Mouse (Mus musculus) forebrain, embryonic 14.5 days (tissue): ENCODE data around the gene Cdc42. TPM values are rescaled to one million over a fixed set of nuclear protein-coding genes. Genes with fewer than 3 reads are reported as not detected.
A peak's percentile ranks its signal among the peaks of the same experiment; 100 is the strongest.

ENCODE experiments used
- ATAC-seq: fragments of 200-750 bp; cut with Nextera tagmentation; 2 replicates; pipeline ENCODE4 v1.8.0; 2017; ENCODE audit warnings: mild to moderate bottlenecking, moderate library complexity
- DNase-seq: peaks from one replicate; pipeline ENCODE4 v3.0.0-alpha.2; 2015; ENCODE audit warnings: low spot score
- H3K27ac ChIP-seq: fragments of 300-500 bp; sonication (generic); 2 replicates; pipeline ENCODE4 v1.5.1; 2014; ENCODE audit warnings: low read depth, mild to moderate bottlenecking, control low read depth, low read length, moderate library complexity
- H3K27me3 ChIP-seq: fragments of 300-500 bp; sonication (generic); replicated peaks from 2 replicates; pipeline ENCODE4 v1.6.1; 2014; ENCODE audit warnings: low read length, control low read depth, mixed read lengths; ENCODE audit not compliant: control insufficient read depth, insufficient read depth
- H3K36me3 ChIP-seq: fragments of 300-500 bp; sonication (generic); 2 replicates; pipeline ENCODE4 v1.6.1; 2014; ENCODE audit warnings: low read length, control low read depth; ENCODE audit not compliant: control insufficient read depth, insufficient read depth
- H3K4me1 ChIP-seq: fragments of 300-500 bp; sonication (generic); 2 replicates; pipeline ENCODE4 v1.6.1; 2014; ENCODE audit warnings: antibody characterized with exemption, low read length, control low read depth; ENCODE audit not compliant: control insufficient read depth, insufficient read depth
- H3K4me2 ChIP-seq: fragments of 300-500 bp; sonication (generic); 2 replicates; pipeline ENCODE4 v1.6.1; 2014; ENCODE audit warnings: mild to moderate bottlenecking, control low read depth, low read length
- H3K4me3 ChIP-seq: fragments of 300-500 bp; sonication (generic); 2 replicates; pipeline ENCODE4 v1.5.1; 2014; ENCODE audit warnings: low read depth, low read length, control low read depth
- H3K9ac ChIP-seq: fragments of 300-500 bp; sonication (generic); 2 replicates; pipeline ENCODE4 v1.6.1; 2014; ENCODE audit warnings: mild to moderate bottlenecking, low read length, control low read depth, moderate library complexity
- H3K9me3 ChIP-seq: fragments of 300-500 bp; sonication (generic); replicated peaks from 2 replicates; pipeline ENCODE4 v1.6.1; 2016; ENCODE audit warnings: low read length, control low read depth, mixed read lengths; ENCODE audit not compliant: control insufficient read depth
- WGBS: fragments of 180-500 bp; shearing (Covaris S2); extraction: QIAGEN DNeasy Blood & Tissue Kit; methylation state at CpG from one replicate; pipeline ENCODE4 v1.1.7; 2014; 5-methylcytosine and 5-hydroxymethylcytosine counted together
- polyA plus RNA-seq: library from polyadenylated mRNA; unstranded; fragments of >200 nt; fragmentation: Nextera tagmentation; extraction: Ambion mirVana; gene quantifications from 2 replicates; pipeline ENCODE4 v1.2.1, GENCODE M21; 2014

The Cdc42 gene
- polyA plus RNA-seq, 1 experiment from 2014 or later = 928 TPM

DNA sequence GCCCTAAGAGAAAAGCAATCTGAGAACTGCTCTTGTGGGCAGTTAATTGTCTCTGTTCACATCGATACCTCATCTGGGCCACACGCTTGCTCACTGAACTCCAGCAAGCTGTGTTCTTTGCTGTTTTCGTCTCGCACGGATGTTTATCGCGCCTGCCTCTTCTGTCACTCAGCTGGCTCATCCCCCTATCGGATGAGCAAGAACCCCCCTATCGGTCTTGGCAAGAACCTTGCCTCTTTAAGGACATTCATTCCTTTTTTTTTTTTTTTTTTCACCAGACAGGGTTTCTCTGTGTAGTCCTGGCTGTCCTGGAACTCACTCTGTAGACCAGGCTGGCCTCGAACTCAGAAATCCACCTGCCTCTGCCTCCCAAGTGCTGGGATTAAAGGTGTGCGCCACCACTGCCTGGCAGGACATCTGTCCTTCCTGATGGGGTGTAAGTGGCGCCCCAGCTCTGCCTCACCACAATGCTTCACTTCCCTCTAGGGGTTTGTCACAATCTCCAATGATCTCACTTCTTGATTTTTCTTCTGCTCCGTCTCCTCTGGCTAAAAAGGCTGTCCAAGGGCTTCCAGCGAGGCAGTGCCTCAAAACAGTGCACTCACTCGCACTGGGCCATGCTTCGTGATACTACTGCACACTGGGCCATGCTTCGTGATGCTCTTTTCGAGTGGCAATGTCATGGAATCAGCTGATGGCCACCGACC is 8.0 kb upstream of the Cdc42 start:
- H3K9me3 ChIP-seq = no peaks in the 10 kb centered on the region
- WGBS = 86% methylated on average over 19 of the region's 19 CpGs
- no peak overlapping the region for H3K27ac ChIP-seq
- no peaks in the 10 kb centered on the region for H3K4me1 ChIP-seq
- H3K27me3 ChIP-seq = no peaks in the 10 kb centered on the region
- H3K9ac ChIP-seq = no peak overlapping the region
- ATAC-seq = no peak
- DNase-seq = no peak
- no peak overlapping the region for H3K4me3 ChIP-seq
- no peak overlapping the region for H3K4me2 ChIP-seq
- H3K36me3 ChIP-seq = no peaks in the 10 kb centered on the region

DNA sequence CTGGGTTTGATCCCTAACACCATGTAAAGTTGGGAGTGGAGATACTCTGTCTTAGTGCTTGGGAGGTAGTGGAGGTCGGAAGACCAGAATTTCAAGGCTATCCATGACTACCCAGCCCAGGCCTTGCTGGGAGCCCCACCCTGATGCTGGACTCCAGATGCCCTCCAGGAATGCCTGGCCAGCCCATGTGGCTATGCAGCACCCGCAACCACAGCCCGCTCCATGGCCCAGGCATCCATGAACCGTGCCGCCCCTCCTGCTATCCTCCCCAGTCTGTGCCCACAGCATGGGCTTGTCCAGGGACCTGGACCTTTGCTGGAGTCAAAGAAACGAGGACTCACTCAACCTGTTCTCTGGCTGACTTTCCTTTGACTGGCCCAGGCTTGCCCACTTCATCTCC is 7.3 kb upstream of the Cdc42 start:
- no peaks in the 10 kb centered on the region for H3K4me1 ChIP-seq
- no peaks in the 10 kb centered on the region for H3K36me3 ChIP-seq
- H3K27me3 ChIP-seq = no peaks in the 10 kb centered on the region
- 89% methylated on average over 6 of the region's 6 CpGs for WGBS
- H3K4me2 ChIP-seq = no peak overlapping the region
- no peak overlapping the region for H3K4me3 ChIP-seq
- no peak for ATAC-seq
- no peak overlapping the region for H3K9ac ChIP-seq
- DNase-seq = no peak
- H3K27ac ChIP-seq = no peak overlapping the region
- H3K9me3 ChIP-seq = no peaks in the 10 kb centered on the region

DNA sequence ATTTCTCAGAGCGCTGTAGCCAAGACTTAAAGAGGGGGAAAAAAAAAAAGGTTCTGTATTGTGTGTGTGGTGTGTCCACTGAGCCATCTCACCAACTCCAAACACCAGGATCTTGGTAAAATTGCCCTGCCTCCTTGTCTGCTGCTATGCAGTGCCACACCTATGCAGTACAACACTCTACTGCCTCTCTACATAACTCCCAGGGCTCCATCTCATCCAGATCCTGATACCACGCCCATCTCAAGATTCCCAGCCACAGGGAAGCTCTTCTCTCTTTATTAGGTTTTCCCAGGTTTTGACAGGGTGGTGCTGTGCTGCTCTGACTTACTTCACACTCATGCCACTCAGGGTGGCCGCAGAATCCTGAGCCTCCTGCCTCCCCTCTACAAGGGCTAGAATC is 3.5 kb upstream of the Cdc42 start:
- DNase-seq (no peak), ATAC-seq (no peak)
- WGBS = 72% methylated on average over 3 of the region's 3 CpGs

DNA sequence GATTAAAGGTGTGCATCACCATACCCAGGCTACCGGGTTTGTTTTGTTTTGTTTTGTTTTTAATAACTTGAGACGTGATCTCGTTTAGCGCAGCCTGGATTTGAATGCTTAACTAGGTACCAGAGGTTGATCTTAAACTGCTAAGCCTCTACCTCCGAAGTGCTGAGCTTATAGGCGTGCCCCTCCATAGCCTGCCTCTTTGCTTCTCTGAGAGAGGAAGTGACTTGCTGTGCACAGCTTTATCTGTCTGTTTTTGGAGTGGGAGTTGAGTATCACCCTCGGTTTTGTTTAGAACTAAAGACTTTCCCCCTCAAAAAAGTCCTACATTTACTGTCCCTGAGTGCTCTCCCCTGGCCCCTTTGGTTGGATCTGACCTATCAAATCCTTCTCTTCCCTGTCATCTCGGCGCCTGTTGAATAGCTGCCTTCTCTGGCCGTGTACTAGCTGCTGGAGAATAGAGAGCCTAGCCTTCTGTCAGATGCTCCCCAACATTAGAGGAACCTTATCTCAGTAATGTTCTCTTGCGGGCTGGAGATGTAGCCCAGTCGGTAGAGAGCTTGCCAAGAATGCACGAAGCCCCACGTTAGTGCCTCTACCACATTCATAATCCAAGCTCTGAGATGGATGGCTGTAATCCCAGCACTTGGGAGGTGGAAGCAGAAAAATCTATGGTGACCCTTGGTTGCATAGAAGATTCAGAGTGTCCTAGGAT is 927 bp upstream of the Cdc42 start:
- H3K4me3 ChIP-seq = no peak overlapping the region
- H3K27me3 ChIP-seq = no peaks in the 10 kb centered on the region
- WGBS = 61% methylated on average over 14 of the region's 14 CpGs
- no peak for ATAC-seq
- H3K4me1 ChIP-seq = peaks cover 15% of the 10 kb centered on the region
- H3K36me3 ChIP-seq = no peaks in the 10 kb centered on the region
- H3K27ac ChIP-seq = no peak overlapping the region
- H3K9ac ChIP-seq = no peak overlapping the region
- no peaks in the 10 kb centered on the region for H3K9me3 ChIP-seq
- no peak overlapping the region for H3K4me2 ChIP-seq
- DNase-seq = no peak

More for the DNA sequence above, 3.5 kb upstream of the Cdc42 start:
- Histone ChIP-seq H3K27ac (no peak overlapping the region), H3K9ac (no peak overlapping the region), H3K4me1 (peaks cover under 1% of the 10 kb centered on the region), H3K36me3 (no peaks in the 10 kb centered on the region), H3K27me3 (no peaks in the 10 kb centered on the region), H3K4me2 (no peak overlapping the region), H3K9me3 (no peaks in the 10 kb centered on the region), H3K4me3 (no peak overlapping the region)

DNA sequence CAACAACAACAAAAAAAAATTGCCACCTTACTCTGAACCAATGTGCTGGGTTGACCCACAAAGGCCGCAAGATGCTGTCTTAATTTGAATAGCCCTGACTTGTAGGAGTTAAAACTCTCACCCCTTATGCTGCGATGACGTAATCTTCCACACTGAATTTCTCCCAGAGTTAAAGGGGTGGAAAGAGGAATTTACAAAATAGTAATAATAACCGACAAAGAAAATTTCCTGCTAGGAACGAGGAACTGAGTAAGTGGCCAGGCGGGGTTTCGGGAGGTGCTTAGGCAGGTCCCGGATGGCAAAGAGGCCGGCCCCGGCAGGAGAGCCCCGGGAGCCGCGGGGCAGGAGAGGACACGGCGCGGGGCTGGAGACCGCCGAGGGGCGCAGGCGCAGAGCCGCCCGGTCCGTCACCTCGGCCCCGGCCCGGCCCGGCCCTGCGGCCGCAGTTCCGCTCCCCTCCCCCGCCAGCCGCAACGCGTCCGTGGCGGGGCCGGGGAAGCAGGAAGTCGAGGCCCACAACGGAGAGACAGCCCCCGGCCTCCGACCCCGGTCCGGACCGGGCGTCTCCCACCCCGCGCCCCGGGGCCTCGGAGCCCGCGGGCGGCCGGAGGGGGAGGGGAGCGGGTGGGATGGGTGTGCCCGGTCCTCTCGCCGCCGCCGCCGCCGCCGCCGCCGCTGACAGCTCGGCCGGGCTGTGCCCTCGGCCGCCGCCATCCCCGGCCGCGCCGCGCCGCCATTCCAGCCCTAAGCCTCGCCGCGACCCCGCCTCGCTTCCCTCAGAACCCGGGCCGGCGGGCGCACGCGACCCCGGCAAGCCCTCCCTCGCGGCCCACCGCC is 628 bp downstream of the Cdc42 start:
- ATAC-seq = peak; percentile 70
- H3K9me3 ChIP-seq = no peaks in the 10 kb centered on the region
- WGBS = under 1% methylated on average over 37 of the region's 90 CpGs

DNA sequence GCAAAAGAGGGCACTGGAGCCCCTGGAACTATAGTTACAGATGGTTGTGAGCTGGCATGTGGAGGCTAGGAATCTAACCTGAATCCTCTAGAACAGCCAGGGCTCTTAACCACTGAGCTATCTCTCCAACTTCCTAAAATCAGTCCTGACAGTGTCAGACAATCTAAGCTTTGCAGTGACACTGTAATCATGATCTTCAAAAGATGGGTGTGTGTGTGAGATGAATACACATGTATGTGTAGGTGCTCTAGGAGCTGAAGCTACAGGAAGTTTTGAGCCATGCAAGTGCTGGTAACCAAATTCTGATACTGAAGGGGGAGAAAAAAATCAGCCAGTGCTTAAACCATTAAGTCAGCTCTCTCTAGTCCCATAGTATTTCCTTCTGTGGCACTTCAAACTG is 6.9 kb downstream of the Cdc42 start:
- no peak for DNase-seq
- no peak overlapping the region for H3K27ac ChIP-seq
- no peak overlapping the region for H3K4me2 ChIP-seq
- no peak overlapping the region for H3K4me3 ChIP-seq
- no peaks in the 10 kb centered on the region for H3K9me3 ChIP-seq
- H3K9ac ChIP-seq = no peak overlapping the region
- no peaks in the 10 kb centered on the region for H3K27me3 ChIP-seq
- no peak for ATAC-seq
- H3K36me3 ChIP-seq = no peaks in the 10 kb centered on the region
- H3K4me1 ChIP-seq = peaks cover 12% of the 10 kb centered on the region

More for the DNA sequence above, 628 bp downstream of the Cdc42 start:
- H3K27me3 ChIP-seq = no peaks in the 10 kb centered on the region
- peak; percentile 76 for DNase-seq
- no peaks in the 10 kb centered on the region for H3K36me3 ChIP-seq
- H3K9ac ChIP-seq = peak overlapping the region; percentile 99
- H3K4me1 ChIP-seq = peaks cover 15% of the 10 kb centered on the region
- peak overlapping the region; percentile 99 for H3K4me3 ChIP-seq
- H3K27ac ChIP-seq = peak overlapping the region; percentile 96
- H3K4me2 ChIP-seq = peak overlapping the region; percentile 61

DNA sequence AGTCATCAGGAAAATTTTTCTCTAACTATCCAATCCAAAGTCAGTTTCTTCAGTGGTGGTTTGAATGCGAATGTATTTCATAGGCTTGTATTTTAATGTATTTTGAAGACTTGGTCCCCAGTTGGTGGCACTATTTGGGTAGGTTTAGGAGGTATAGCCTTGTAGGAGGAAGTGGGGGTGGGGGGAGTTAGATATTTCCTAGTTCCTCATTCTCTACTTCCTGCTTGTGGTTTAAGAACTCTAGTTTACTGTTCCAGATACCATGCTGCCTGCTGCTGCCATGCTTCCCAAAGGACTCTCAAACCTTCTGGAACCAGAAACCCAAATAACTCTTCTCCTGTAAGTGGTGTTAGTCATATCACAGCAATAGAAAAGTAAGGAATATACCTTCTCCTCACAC is 11.7 kb downstream of the Cdc42 start:
- no peaks in the 10 kb centered on the region for H3K36me3 ChIP-seq
- H3K4me2 ChIP-seq = no peak overlapping the region
- no peaks in the 10 kb centered on the region for H3K9me3 ChIP-seq
- H3K9ac ChIP-seq = no peak overlapping the region
- H3K4me1 ChIP-seq = 0 out of 2 replicates have a peak, but pooled peaks cover 2% of the 10 kb centered on the region
- H3K4me3 ChIP-seq = no peak overlapping the region
- 97% methylated on average over 1 of the region's 1 CpGs for WGBS
- H3K27me3 ChIP-seq = no peaks in the 10 kb centered on the region
- DNase-seq = no peak
- H3K27ac ChIP-seq = no peak overlapping the region
- ATAC-seq = no peak

DNA sequence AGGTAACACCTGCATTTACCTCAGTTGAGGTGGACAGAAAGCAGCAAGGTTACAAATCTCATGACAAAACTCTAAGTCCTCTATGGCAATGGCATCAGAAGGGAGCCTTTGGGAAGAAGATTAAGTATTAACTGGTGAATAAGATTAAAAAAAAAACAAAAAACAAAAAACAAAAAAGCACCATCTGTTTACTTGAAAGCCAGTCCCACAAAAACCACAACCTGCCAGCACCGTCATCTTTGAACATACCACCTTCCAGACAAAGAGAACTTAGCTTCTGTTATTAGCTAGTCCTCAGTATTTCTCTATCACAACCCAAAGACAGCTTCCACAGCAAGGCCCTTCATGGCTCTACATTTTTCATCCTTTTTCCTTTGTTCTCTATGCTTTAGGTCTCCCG is 12.4 kb downstream of the Cdc42 start:
- H3K36me3 ChIP-seq = no peaks in the 10 kb centered on the region
- H3K4me2 ChIP-seq = no peak overlapping the region
- DNase-seq (no peak), ATAC-seq (no peak)
- H3K4me3 ChIP-seq = no peak overlapping the region
- no peaks in the 10 kb centered on the region for H3K9me3 ChIP-seq
- H3K27me3 ChIP-seq = no peaks in the 10 kb centered on the region
- H3K9ac ChIP-seq = no peak overlapping the region
- 80% methylated on average over 2 of the region's 2 CpGs for WGBS
- 0 out of 2 replicates have a peak, but pooled peaks cover 2% of the 10 kb centered on the region for H3K4me1 ChIP-seq
- no peak overlapping the region for H3K27ac ChIP-seq
